Mouse (Mus musculus) gastrocnemius, adult 8-10 months (tissue): Measurements from ENCODE around the gene Tha1. TPM values are rescaled to one million over a fixed set of nuclear protein-coding genes. Genes with fewer than 3 reads are reported as not detected.
A peak's percentile ranks its signal among the peaks of the same experiment; 100 is the strongest.

Experiments used
- DNase-seq, 2 experiments: peaks; one replicate each; pipeline ENCODE4 v3.0.0; 2022; ENCODE audit warnings: low spot score in 2 of 2
- total RNA-seq, 4 experiments: library from RNA; stranded (reverse); gene quantifications; 2 replicates each; pipeline ENCODE4 v1.2.4; 2022

The Tha1 gene
- total RNA-seq, 4 experiments from 2014 or later = 2.7 to 3.8 (median 3.4) TPM

DNA sequence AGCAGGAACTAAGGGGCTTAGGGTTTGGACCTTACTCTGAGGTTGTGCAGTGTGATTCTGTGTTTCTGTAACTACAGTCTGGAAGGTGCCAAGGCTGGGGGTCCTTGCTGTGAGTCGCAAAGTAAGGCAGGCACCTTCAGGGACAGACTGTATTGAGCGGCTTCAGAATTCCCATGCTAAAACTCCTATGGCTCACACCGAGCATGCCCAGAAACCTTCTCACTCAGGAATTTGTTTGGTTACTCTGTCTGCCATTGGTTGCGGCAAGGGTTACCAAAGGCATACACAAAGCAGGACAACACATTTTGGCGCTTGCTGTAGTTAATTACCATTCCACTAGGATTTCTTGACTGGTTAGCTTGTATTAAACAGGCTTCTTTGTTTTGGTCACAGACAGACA lies 47.1 kb downstream of the Tha1 start:
- DNase-seq = no peak

- no peak for DNase-seq
Measured at GRCm38 (mm10) chr11:117825333-117826101, 47.8 kb downstream of the Tha1 start, which contains the start of the genes Afmid and Tk1. Afmid (plus strand) TSS chr11:117825924. Tk1 (minus strand) TSS chr11:117826092.

- DNase-seq = peak; percentile 70 to 72
Measured at GRCm38 (mm10) chr11:117824060-117824969, 49.0 kb downstream of the Tha1 start.

DNA sequence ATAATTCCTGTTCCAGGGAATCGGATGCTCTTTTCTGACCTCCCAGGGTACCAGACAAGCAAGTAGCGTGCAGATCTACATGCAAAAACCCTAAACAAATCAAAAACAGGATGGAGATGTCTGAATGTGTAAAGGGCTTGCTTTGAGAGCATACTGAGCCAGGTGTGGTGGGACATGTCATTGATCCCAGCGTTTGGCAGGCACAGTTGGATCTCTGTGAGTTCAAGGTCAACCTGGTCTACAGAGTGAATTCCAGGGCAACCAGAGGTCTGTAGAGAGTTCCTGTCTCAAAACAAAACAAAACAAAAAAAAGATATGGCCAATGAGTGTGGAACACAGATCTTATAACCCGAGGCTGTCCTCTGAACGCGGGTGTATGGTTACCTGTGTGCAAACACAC lies 49.9 kb downstream of the Tha1 start:
- DNase-seq = no peak

DNA sequence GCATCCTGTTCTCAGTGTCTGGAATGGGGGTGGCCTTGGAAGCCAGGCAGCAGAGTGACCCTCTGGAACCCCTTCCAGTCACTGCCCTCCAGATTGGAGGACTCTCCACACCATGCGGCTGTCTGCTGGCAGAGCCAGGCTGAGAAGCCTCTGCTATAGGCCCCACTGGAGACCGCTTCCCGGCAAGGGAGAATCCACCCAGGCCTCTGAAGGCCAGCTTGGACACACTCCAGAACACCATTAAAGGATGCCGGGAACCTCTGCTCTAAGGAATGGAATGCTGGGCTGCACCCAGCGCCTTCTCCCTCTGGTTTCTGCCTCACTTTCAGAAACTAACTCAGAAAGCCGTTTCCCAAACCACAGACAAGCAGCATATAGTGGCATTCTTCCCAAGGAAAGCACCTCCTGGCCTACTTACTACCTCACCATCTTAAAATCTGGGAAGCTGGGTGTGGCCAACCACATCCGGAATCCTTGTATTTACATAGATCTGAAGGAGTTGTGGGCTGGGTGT lies 50.5 kb downstream of the Tha1 start:
- no peak for DNase-seq

DNA sequence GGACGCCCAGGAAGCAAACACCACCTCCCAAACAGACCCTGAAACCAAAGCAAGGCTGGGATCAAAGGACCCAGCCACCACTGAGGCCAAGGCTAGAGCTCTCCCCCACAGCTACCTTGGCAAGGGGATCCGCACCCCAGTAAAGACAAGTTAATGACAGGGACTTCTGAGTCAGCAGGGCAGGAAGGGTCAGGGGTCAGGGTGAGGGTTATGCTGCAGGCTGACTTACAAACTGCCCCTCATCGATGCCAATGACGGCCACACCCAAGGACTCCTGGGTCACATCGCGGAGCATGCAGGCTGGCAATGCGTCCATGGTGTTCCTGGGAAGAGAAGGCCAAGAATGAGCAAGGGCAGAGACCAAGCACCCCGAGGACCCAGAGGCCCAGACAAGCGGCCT lies 51.4 kb downstream of the Tha1 start:
- DNase-seq = no peak

DNA sequence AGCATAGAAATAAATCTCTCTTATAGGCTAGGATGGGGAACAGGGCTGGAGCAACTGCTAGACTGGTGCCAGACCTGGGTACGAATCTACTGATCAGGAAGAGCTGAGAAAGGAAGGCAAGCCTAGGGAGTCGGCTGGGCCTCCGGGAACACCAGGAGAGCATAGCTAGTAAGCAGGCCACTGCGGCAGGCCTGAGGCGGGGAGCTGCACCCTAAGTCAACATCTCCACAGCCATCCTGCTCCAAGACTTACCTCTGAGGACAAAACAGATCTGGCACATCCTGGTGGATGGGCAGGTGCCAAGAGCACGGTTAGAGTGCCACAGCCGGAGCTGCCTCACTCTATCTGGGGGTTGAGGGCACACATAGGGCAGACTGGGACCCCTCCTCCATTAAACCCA lies 53.1 kb downstream of the Tha1 start:
- no peak for DNase-seq

DNA sequence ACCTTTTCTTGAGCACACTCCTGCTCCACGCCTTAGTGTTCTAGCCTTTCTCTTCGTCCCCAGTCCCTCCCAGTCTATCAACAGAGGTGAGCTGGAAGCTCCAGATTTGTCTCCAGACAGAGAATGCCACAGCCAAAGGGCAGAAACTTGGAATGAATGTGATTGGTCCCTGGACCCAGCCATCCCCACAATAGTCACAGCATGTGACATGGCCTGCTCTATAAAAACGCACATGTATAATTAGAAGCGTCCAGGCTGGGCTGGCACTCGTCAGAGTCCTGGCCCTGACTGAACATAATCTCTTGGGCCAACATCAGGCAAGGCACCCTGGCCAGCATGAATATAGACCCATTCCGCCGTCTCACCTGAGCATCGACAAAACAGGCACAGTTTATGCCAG lies 54.2 kb downstream of the Tha1 start:
- peak; percentile 70 to 86 for DNase-seq

Other genes starting within 250 kb of the Tha1 start
- 10 to 100 TPM; 17.0 to 20.8 (median 18.6) TPM for gene Tnrc6c, start 219.2 kb downstream of the Tha1 start, total RNA-seq
- gene Tmc8, start 91.4 kb downstream of the Tha1 start, total RNA-seq = under 1 TPM; 0.38 to 0.89 (median 0.43) TPM
- 1 to 10 TPM; 2.4 to 6.4 (median 4.5) TPM for gene Tmc6, start 91.3 kb downstream of the Tha1 start, total RNA-seq
- gene 6030468B19Rik, start 75.8 kb downstream of the Tha1 start, total RNA-seq = not detected
- 1 to 10 TPM in 2 of 4 experiments, under 1 TPM in 1, not detected in 1; 0.46 to 1.2 (median 1.1) TPM for gene Gm20708, start 63.8 kb downstream of the Tha1 start, total RNA-seq
- 100 to 1,000 TPM; 182 to 198 (median 184) TPM for gene Syngr2, start 63.8 kb downstream of the Tha1 start, total RNA-seq
- 1 to 10 TPM; 2.0 to 4.6 (median 3.4) TPM for gene Afmid, start 47.6 kb downstream of the Tha1 start, total RNA-seq
- gene Tk1, start 47.4 kb downstream of the Tha1 start, total RNA-seq = 1 to 10 TPM; 2.5 to 5.4 (median 4.1) TPM
- gene Birc5, start 24.2 kb downstream of the Tha1 start, total RNA-seq = under 1 TPM in 1 of 4 experiments, not detected in 3; 0.24 TPM
- gene Tmem235, start 12.7 kb downstream of the Tha1 start, total RNA-seq = not detected
- gene Socs3, start 96.6 kb upstream of the Tha1 start, total RNA-seq = 1 to 10 TPM; 1.9 to 3.3 (median 2.5) TPM
- gene Pgs1, start 112.8 kb upstream of the Tha1 start, total RNA-seq = 10 to 100 TPM; 16.9 to 23.0 (median 19.1) TPM